Mouse (Mus musculus) adrenal gland (tissue): ENCODE data around the gene Fau.

Experiments used
- intact Hi-C: fragments of 180-260 bp; cut with DNase I; formaldehyde crosslinking; loops from one replicate; pipeline ENCODE4 v1.15.1; 2025
- long read RNA-seq, 2 experiments: library from polyadenylated mRNA; unstranded; transcript quantifications; one replicate each; pipeline ENCODE4 v2.0.0; 2020; ENCODE audit warnings: borderline replicate concordance in 1 of 2; ENCODE audit not compliant: insufficient replicate concordance in 1 of 2

The Fau gene
- long read RNA-seq, experiment 1, transcript Fau-201 (5 exons, 508 nt), result minor isoform, 122 of 970 reads
- long read RNA-seq, experiment 1, transcript Fau-202 (5 exons, 613 nt), result major isoform, 797 of 970 reads
- long read RNA-seq, experiment 1, transcript Fau-205 (5 exons, 503 nt), result minor isoform, 5 of 970 reads
- long read RNA-seq, experiment 1, transcript Fau-207 (4 exons, 744 nt), result minor isoform, 10 of 970 reads
- long read RNA-seq, experiment 1, partial matches to known transcripts, result 7 of 970 reads
- long read RNA-seq, experiment 1, other reads (novel, unspliced or antisense), result 28 of 970 reads
- long read RNA-seq, experiment 2, transcript Fau-201 (5 exons, 508 nt), result minor isoform, 108 of 733 reads
- long read RNA-seq, experiment 2, transcript Fau-202 (5 exons, 613 nt), result major isoform, 581 of 733 reads
- long read RNA-seq, experiment 2, transcript Fau-207 (4 exons, 744 nt), result minor isoform, 9 of 733 reads
- long read RNA-seq, experiment 2, partial matches to known transcripts, result 18 of 733 reads
- long read RNA-seq, experiment 2, other reads (novel, unspliced or antisense), result 16 of 733 reads

- intact Hi-C loops, result no loop called here
Measured at GRCm38 (mm10) chr19:6057313-6058096, at the start of gene Fau, which contains the start of gene Mrpl49. TSS of gene Fau (plus strand) at chr19:6057844. TSS of gene Mrpl49 (minus strand) at chr19:6057785.

DNA sequence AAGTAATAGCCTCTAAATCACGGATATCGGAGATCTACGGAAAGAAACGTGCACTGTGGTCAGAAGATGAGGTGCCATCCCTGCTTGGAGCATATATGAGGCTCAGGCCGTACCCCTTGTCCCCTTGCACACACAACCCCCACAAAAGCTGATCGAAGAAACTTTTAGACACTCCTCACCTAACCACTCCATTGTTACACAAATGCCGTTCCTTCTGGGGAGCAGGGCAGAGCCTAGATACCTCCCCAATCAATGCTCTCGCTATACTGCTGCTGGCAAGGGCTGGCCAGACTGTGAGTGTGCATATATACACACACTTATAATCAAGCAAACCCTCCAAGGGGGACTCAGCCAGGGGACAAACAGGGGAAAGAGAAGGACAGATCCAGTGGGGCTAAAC, 48.5 kb upstream of the Fau start:
- intact Hi-C loops, result no loop called here

GRCm38 (mm10) chr19:6013691-6014090, 44.0 kb upstream of the Fau start:
- intact Hi-C loops, result no loop called here

DNA sequence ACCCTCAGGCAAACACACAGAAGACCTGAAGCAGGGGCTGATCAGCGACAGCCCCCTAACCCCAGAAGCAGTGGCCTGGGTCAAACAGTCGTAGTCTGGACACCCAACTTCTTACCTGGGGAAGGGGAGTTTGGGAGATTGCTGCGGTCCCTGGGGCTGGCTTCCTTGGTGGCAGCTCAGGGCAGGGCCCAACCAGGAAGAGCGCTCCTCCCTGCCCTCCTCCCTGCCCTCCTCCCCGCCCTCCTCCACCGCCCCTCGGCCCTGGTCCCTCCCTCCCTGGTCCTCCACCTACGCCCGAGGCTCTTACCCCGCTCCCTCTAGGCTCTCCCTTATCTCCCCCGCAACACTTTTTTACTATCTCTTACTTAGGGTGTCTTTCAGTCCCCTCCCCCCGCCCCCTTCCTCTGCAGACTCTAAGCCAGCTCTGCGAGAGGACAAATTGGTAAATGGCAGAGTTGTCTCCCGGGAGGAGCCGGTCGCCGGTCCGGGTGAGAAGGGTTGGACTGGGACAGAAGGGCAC, 42.6 kb upstream of the Fau start:
- intact Hi-C loops, result loop anchor here (5.0 kb wide), 1 partner anchor 33 kb away; no protein-coding TSS in a partner anchor

DNA sequence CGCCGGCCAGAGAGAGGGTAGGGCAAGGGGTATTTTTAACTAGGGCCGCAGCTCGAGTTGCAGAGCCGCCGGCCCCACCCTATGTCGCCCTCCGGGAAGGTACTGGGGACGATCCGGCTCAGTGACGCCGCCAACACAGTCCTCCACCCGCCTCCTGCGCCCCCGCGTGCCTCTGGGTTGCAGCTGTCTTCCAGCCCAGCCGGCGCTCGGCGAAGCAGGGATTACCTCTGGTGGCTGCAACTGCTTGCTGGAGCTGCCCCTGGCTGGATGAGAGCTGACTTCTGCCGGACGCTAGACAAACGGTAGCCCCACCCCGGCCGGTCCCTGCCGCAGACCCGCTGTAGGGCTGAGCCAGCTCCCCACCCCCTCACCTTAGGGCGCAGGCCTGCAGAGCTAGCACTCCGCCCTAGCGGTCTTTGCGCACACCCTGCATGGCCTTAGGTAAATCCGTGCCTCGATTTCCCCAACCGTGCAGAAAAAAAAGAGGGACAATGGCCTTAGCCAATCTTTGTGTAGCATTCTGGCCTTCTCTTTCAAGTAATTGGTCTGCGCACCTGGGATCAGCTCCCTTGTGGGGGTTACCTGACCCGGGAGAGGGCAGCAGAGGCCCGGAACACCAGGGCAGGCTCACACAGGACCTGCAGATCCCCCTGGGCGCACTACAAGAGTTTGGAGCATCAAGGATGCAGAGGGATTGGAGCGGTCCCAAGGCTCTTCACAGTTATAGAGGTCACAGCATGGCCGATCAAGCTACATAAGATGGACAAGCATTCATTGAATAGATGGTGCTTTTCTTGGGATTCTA, 41.9 kb upstream of the Fau start, which contains the start of gene Capn1:
TSS of gene Capn1 (minus strand) at position 387 of the 805 bp plus-strand sequence.
- intact Hi-C loops, result loop anchor here (5.0 kb wide), 1 partner anchor 33 kb away; no protein-coding TSS in a partner anchor

DNA sequence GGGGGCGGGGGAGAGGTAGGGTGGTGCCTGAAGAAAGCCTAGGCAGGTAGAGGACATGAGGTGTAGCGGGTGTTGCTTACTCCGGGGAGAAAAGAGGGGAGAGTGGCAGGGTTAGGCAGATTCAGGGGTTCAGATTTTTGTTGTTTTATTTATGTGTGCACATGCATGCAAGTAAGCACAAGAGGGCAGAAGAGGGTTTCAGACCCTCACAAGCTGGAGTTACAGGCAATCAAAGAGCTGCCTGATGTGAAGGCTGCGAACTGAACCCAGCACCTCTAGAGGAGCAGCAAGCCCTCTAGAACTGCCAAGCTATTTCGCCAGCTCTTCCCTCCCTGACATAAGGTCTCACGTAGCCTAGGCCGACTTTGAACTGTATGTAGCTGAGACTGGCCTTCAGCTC, 41.1 kb upstream of the Fau start:
- intact Hi-C loops, result loop anchor here (5.0 kb wide), 1 partner anchor 34 kb away; no protein-coding TSS in a partner anchor

DNA sequence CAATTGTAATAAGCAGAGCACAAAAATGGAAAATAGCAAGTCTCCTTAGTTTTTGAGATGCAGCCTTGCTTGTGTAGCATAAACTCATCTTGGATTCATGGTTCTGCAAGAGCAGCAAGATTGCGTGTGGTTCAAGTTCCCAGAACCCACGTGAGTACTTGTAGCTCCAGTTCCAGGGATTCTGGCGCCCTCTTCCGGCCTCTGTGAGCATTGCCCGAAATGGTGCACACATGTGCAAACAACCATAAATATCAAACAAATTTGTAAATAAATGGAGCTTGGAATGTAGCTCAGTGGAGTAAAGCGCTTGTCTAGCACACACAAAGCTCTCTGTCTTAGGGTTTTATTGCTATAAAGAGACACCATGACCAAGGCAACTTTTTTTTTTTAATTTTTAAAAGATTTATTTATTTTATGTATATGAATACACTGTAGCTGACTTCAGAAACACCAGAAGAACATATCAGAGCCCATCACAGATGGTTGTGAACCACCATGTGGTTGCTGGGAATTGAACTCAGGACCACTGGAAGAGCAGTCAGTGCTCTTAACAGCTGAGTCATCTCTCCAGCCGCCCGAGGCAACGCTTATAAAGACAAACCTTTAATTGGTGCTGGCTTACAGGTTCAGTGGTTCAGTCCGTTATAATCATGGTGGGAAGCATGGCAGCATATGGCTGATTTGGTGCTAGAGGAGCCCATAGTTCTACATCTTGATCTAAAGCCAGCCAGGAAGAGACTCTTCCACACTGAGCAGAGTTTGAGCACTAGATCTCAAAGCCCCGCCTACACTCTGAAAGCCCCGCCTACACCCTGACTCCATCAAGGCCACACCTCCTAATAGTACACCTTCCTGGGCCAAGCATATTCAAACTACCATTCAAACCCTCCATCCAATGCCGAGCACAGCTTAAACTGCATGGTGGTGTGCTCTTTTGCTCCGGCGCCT, 39.2 kb upstream of the Fau start:
- intact Hi-C loops, result loop anchor here (1.0 to 5.0 kb wide), 2 partner anchors 36 to 53 kb away; no protein-coding TSS in a partner anchor

- intact Hi-C loops, result no loop called here
Measured at GRCm38 (mm10) chr19:6020276-6020675, 37.4 kb upstream of the Fau start.

GRCm38 (mm10) chr19:6023059-6023458, 34.6 kb upstream of the Fau start:
- intact Hi-C loops, result no loop called here

DNA sequence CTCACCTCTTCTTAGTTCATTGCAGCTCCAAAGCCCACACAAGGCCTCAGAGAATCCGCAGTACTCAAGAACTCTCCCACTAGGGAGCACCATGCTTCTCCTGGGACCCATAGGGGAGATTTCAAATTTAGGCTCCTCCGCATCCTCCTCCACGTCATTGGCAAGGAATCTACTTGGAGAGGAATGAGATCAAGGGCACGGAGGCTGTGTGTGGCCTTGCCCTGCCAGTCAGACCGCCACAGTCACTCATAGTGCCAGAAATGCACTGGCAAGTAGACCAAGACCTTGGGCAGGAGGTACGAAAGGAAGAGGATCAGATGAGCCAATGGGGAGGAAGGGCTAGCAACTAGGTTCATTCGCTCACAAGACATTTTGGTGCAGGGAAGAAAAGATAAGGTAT, 33.7 kb upstream of the Fau start:
- intact Hi-C loops, result no loop called here

GRCm38 (mm10) chr19:6028991-6029390, 28.7 kb upstream of the Fau start:
- intact Hi-C loops, result no loop called here

GRCm38 (mm10) chr19:6029426-6029825, 28.2 kb upstream of the Fau start:
- intact Hi-C loops, result no loop called here

- intact Hi-C loops, result no loop called here
Measured at GRCm38 (mm10) chr19:6030520-6031280, 26.9 kb upstream of the Fau start.

- intact Hi-C loops, result no loop called here
Measured at GRCm38 (mm10) chr19:6035966-6036585, 21.6 kb upstream of the Fau start.

- intact Hi-C loops, result no loop called here
Measured at GRCm38 (mm10) chr19:6037695-6038094, 19.9 kb upstream of the Fau start.

GRCm38 (mm10) chr19:6038326-6038725, 19.3 kb upstream of the Fau start:
- intact Hi-C loops, result no loop called here

- intact Hi-C loops, result no loop called here
Measured at GRCm38 (mm10) chr19:6040002-6040401, 17.6 kb upstream of the Fau start.

DNA sequence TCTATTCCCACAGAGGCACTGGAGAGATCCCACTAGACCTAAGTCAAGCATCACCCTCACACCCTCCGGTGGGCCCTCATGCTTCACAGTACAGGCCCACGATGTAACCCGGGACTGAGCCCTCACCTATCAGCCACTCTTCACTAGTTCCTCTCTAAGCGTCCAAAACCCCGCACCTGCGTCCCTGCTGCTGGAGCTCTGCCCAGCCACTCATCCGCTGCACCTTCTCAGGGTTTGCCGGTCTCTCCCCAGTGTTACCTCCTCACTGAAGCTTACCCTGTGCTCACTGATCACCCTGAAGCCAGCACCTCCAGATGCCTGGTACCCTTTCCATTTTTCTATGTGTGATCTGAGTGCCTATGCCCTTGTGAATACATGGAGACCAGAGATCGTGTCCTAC, 15.4 kb upstream of the Fau start:
- intact Hi-C loops, result no loop called here
